Mouse (Mus musculus): ENCODE measurements around the gene Tmem150c.
A peak's percentile ranks its signal among the peaks of the same experiment; 100 is the strongest.

Tmem150c gene

GRCm38 (mm10) chr5:100159638-100159973, at the start of gene Tmem150c:
TSS of gene Tmem150c (minus strand) at chr5:100159808.
- no peak for DNase-seq

GRCm38 (mm10) chr5:100209093-100209492, 49.5 kb upstream of the Tmem150c start:
- no peak for DNase-seq

- DNase-seq = peak; percentile 51
Measured at GRCm38 (mm10) chr5:100206675-100207074, 47.1 kb upstream of the Tmem150c start.

GRCm38 (mm10) chr5:100205519-100206189, 46.0 kb upstream of the Tmem150c start:
- DNase-seq = no peak

- peak; percentile 92 for DNase-seq
Measured at GRCm38 (mm10) chr5:100200805-100201204, 41.2 kb upstream of the Tmem150c start.

- no peak for DNase-seq
Measured at GRCm38 (mm10) chr5:100200296-100200695, 40.7 kb upstream of the Tmem150c start.

- DNase-seq = peak; percentile 28
Measured at GRCm38 (mm10) chr5:100199092-100199853, 39.7 kb upstream of the Tmem150c start.

- DNase-seq = no peak
Measured at GRCm38 (mm10) chr5:100197476-100197875, 37.9 kb upstream of the Tmem150c start.

GRCm38 (mm10) chr5:100196854-100197431, 37.3 kb upstream of the Tmem150c start:
- peak; percentile 56 for DNase-seq

GRCm38 (mm10) chr5:100196397-100196796, 36.8 kb upstream of the Tmem150c start:
- no peak for DNase-seq

GRCm38 (mm10) chr5:100191438-100192190, 32.0 kb upstream of the Tmem150c start:
- no peak for DNase-seq

- DNase-seq = no peak
Measured at GRCm38 (mm10) chr5:100187035-100187901, 27.7 kb upstream of the Tmem150c start.

- no peak for DNase-seq
Measured at GRCm38 (mm10) chr5:100186618-100187017, 27.0 kb upstream of the Tmem150c start.

- DNase-seq = no peak
Measured at GRCm38 (mm10) chr5:100185895-100186294, 26.3 kb upstream of the Tmem150c start.

- no peak for DNase-seq
Measured at GRCm38 (mm10) chr5:100181011-100181410, 21.4 kb upstream of the Tmem150c start.

- peak; percentile 35 for DNase-seq
Measured at GRCm38 (mm10) chr5:100178781-100179165, 19.2 kb upstream of the Tmem150c start.

- DNase-seq = peak; percentile 97
Measured at GRCm38 (mm10) chr5:100178122-100178780, 18.6 kb upstream of the Tmem150c start.

- no peak for DNase-seq
Measured at GRCm38 (mm10) chr5:100177547-100177946, 17.9 kb upstream of the Tmem150c start.

GRCm38 (mm10) chr5:100176096-100176495, 16.5 kb upstream of the Tmem150c start:
- DNase-seq = peak; percentile 43

GRCm38 (mm10) chr5:100175582-100175981, 16.0 kb upstream of the Tmem150c start:
- no peak for DNase-seq

GRCm38 (mm10) chr5:100172104-100172503, 12.5 kb upstream of the Tmem150c start:
- peak; percentile 57 for DNase-seq

Data from retina, postnatal 1 day (tissue).